Mouse (Mus musculus) limb, embryonic 14.5 days (tissue): ENCODE measurements around the gene Tas1r1. TPM values are rescaled to one million over a fixed set of nuclear protein-coding genes. Genes with fewer than 3 reads are reported as not detected.
A peak's percentile ranks its signal among the peaks of the same experiment; 100 is the strongest.

Source experiments
- ATAC-seq: fragments of 200-750 bp; cut with Nextera tagmentation; 2 replicates; pipeline ENCODE4 v1.8.0; 2017; ENCODE audit warnings: low read depth, moderate number of reproducible peaks, moderate TSS enrichment; ENCODE audit not compliant: low FRiP score
- DNase-seq: peaks from one replicate; pipeline ENCODE4 v3.0.0-alpha.2; 2015; ENCODE audit warnings: low spot score
- H3K27ac ChIP-seq: fragments of 300-500 bp; sonication (generic); replicated peaks from 2 replicates; pipeline ENCODE4 v1.5.1; 2014; ENCODE audit warnings: low read depth, mild to moderate bottlenecking, low read length, moderate library complexity, mixed read lengths
- H3K27me3 ChIP-seq: fragments of 300-500 bp; sonication (generic); 2 replicates; pipeline ENCODE4 v1.6.1; 2014; ENCODE audit warnings: low read length, mixed read lengths; ENCODE audit not compliant: control insufficient read depth, insufficient read depth
- H3K36me3 ChIP-seq: fragments of 300-500 bp; sonication (generic); 2 replicates; pipeline ENCODE4 v1.6.1; 2014; ENCODE audit warnings: mild to moderate bottlenecking, low read length, moderate library complexity, mixed read lengths; ENCODE audit not compliant: control insufficient read depth, insufficient read depth
- H3K4me1 ChIP-seq: fragments of 300-500 bp; sonication (generic); 2 replicates; pipeline ENCODE4 v1.6.1; 2014; ENCODE audit warnings: antibody characterized with exemption, low read length, mixed read lengths; ENCODE audit not compliant: control insufficient read depth, insufficient read depth
- H3K4me2 ChIP-seq: fragments of 300-500 bp; sonication (generic); replicated peaks from 2 replicates; pipeline ENCODE4 v1.6.1; 2014; ENCODE audit warnings: low read depth, mild to moderate bottlenecking, low read length, moderate library complexity; ENCODE audit not compliant: severe bottlenecking
- H3K4me3 ChIP-seq: fragments of 300-500 bp; sonication (generic); replicated peaks from 2 replicates; pipeline ENCODE4 v1.5.1; 2014; ENCODE audit warnings: low read length
- H3K9ac ChIP-seq: fragments of 300-500 bp; sonication (generic); 2 replicates; pipeline ENCODE4 v1.6.1; 2014; ENCODE audit warnings: mild to moderate bottlenecking, low read depth, low read length, moderate library complexity; ENCODE audit not compliant: severe bottlenecking
- H3K9me3 ChIP-seq: fragments of 300-500 bp; sonication (generic); 2 replicates; pipeline ENCODE4 v1.6.1; 2016; ENCODE audit warnings: low read length; ENCODE audit not compliant: control insufficient read depth
- POLR2A ChIP-seq: fragments of 200-500 bp; IDR thresholded peaks from 2 replicates; pipeline ENCODE4 v1.8.0; 2012; ENCODE audit warnings: inconsistent platforms, mild to moderate bottlenecking, moderate library complexity, borderline replicate concordance; ENCODE audit not compliant: insufficient read depth, insufficient read length; ENCODE audit errors: extremely low read depth
- WGBS: fragments of 180-500 bp; shearing (Covaris S2); extraction: QIAGEN DNeasy Blood & Tissue Kit; methylation state at CpG from one replicate; pipeline ENCODE4 v1.1.7; 2014; 5-methylcytosine and 5-hydroxymethylcytosine counted together
- polyA plus RNA-seq, 2 experiments: library from polyadenylated mRNA; depleted of rRNA in 1 of 2; stranded (reverse) in 1 of 2; unstranded in 1 of 2; fragments of >200 nt; fragmentation: Nextera tagmentation in 1 of 2; extraction: Ambion mirVana in 1 of 2; gene quantifications; 2 replicates each; pipeline versions ENCODE4 v1.2.1 to v1.2.3; 2012 to 2014

The Tas1r1 gene
- polyA plus RNA-seq, 2 experiments, result 1.0 to 1.3 TPM

DNA sequence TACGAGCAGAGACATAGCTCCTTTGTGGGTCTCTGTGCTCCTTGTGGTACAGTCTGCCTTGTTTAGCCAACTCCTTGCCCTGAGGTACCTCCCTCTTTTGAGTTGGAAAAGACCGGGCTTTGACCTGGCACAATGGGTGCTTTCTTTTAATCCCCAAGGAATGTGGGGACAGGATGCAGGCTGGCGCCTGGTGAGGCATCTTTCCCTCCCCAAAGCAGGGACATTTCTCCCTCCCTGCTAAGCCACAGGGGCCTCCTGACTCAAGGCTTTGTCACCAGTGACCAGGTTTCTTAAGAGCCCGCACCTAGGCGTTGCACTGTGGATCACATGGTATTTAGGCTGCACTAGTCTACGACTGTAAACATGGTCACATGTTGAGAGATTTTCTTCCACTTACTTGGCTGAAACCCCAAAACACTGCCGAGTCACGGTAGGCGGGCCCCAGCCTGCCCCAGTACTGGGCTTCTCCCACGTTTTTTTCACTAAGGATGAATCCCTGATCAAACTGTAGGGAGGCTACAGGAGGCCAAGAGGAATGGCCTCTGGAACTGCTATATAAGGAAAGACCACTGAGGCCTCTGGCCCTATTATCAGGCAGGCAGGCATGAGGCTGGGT, 28.2 kb downstream of the Tas1r1 start:
- H3K4me2 ChIP-seq, result peak overlapping the region; percentile 100
- TF ChIP-seq POLR2A, result no peak
- H3K9ac ChIP-seq, result peak overlapping the region; percentile 74
- H3K9me3 ChIP-seq, result no peaks in the 10 kb centered on the region
- peak overlapping the region; percentile 87 for H3K27ac ChIP-seq
- DNase-seq (peak; percentile 50), ATAC-seq (no peak)
- H3K36me3 ChIP-seq, result peaks cover 27% of the 10 kb centered on the region
- H3K4me3 ChIP-seq, result peak overlapping the region; percentile 81
- no peaks in the 10 kb centered on the region for H3K27me3 ChIP-seq
- peaks cover 28% of the 10 kb centered on the region for H3K4me1 ChIP-seq
- WGBS, result 2% methylated on average over 10 of the region's 10 CpGs

DNA sequence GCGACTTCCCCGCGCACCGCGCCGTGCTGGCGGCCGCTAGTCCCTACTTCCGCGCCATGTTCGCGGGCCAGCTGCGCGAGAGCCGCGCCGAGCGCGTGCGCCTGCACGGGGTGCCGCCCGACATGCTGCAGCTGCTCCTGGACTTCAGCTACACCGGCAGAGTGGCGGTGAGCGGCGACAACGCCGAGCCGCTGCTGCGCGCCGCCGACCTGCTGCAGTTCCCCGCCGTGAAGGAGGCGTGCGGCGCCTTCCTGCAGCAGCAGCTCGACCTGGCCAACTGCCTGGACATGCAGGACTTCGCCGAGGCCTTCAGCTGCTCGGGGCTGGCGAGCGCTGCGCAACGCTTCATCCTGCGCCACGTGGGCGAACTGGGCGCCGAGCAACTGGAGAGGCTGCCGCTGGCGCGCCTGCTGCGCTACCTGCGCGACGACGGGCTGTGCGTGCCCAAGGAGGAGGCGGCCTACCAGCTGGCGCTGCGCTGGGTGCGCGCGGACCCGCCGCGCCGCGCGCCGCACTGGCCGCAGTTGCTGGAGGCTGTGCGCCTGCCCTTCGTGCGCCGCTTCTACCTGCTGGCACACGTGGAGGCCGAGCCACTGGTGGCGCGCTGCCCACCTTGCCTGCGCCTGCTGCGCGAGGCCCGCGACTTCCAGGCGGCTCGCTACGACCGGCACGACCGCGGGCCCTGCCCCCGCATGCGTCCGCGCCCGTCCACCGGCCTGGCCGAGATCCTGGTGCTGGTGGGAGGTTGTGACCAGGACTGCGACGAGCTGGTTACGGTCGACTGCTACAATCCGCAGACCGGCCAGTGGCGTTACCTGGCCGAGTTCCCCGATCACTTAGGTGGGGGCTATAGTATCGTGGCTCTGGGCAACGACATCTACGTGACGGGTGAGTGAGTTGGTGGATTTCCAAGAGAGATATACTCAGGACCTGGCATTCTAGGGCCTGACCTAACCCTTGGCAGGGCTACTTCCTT, 29.0 kb downstream of the Tas1r1 start:
- H3K9me3 ChIP-seq, result no peaks in the 10 kb centered on the region
- peaks cover 28% of the 10 kb centered on the region for H3K4me1 ChIP-seq
- DNase-seq (no peak), ATAC-seq (peak; percentile 79)
- H3K9ac ChIP-seq, result peak overlapping the region; percentile 74
- TF ChIP-seq POLR2A, result 0 out of 2 replicates have a peak, but pooled peaks have one; percentile 23
- H3K27me3 ChIP-seq, result no peaks in the 10 kb centered on the region
- H3K36me3 ChIP-seq, result peaks cover 19% of the 10 kb centered on the region
- peak overlapping the region; percentile 81 for H3K4me3 ChIP-seq
- peak overlapping the region; percentile 87 for H3K27ac ChIP-seq
- under 1% methylated on average over 67 of the region's 115 CpGs for WGBS
- peak overlapping the region; percentile 100 for H3K4me2 ChIP-seq

DNA sequence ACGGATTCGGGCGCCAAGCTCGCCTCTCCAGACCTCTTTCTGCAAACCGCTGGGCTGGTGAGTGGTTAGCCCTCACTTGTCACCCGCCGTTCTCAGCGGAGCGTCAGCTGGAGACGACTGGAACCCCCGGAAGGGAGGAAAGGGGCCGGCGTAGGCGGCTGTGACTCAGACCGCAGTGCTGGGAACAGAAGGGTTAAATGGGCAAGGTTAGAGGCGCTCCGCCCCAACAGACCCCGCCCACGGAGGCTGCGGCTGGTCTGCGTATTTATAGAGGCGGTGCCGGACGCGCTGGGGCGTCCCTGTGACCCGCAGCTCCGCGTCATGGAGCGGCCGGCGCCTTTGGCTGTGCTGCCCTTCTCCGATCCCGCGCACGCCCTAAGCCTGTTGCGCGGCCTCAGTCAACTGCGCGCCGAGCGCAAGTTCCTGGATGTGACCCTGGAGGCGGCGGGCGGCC, 29.7 kb downstream of the Tas1r1 start, which contains the start of gene Klhl21:
Gene Klhl21 (plus strand): TSS at position 182 of the 454 bp plus-strand sequence.
- Histone ChIP-seq H3K4me2 (peak within 1 kb of the TSS; percentile 100), H3K36me3 (peaks cover 13% of the 10 kb centered on the region), H3K4me1 (peaks cover 28% of the 10 kb centered on the region), H3K27ac (peak within 1 kb of the TSS; percentile 87), H3K4me3 (peak within 1 kb of the TSS; percentile 81), H3K9me3 (no peaks in the 10 kb centered on the region), H3K9ac (peak within 1 kb of the TSS; percentile 74), H3K27me3 (no peaks in the 10 kb centered on the region)
- ATAC-seq, result peak; percentile 90
- DNase-seq, result peak; percentile 96
- WGBS, result 1% methylated on average over 41 of the region's 45 CpGs
- TF ChIP-seq POLR2A, result peak; percentile 69; the same call in 1 of the 2 replicates

DNA sequence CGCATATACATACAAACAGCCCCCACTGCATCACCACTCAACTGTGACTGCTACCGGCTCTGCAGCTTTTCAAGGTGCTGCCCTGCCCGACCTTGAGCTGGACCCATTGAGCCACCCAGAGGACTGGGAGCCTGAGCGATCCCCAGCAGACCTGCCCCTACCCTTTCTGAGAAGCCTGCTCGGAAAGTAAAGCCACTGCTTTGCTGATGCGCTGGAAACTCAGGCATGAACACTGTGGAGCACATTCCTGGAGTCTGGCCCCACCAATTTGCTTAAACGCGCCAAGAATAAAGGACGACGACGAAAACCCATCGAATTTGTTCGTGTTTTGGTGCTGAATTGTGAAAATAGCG, 30.2 kb downstream of the Tas1r1 start:
- peak overlapping the region; percentile 74 for H3K9ac ChIP-seq

More for the DNA sequence above, 30.2 kb downstream of the Tas1r1 start:
- peak overlapping the region; percentile 81 for H3K4me3 ChIP-seq
- H3K4me2 ChIP-seq, result peak overlapping the region; percentile 100
- H3K9me3 ChIP-seq, result no peaks in the 10 kb centered on the region
- DNase-seq (no peak), ATAC-seq (no peak)
- H3K27me3 ChIP-seq, result no peaks in the 10 kb centered on the region
- WGBS, result 0% methylated on average over 14 of the region's 14 CpGs
- peaks cover 8% of the 10 kb centered on the region for H3K36me3 ChIP-seq
- no peak for TF ChIP-seq POLR2A
- no peak overlapping the region for H3K27ac ChIP-seq
- H3K4me1 ChIP-seq, result peaks cover 28% of the 10 kb centered on the region
